Comparison of ENCODE assay signal across 8 mouse cellular contexts in the genomic region with DNA sequence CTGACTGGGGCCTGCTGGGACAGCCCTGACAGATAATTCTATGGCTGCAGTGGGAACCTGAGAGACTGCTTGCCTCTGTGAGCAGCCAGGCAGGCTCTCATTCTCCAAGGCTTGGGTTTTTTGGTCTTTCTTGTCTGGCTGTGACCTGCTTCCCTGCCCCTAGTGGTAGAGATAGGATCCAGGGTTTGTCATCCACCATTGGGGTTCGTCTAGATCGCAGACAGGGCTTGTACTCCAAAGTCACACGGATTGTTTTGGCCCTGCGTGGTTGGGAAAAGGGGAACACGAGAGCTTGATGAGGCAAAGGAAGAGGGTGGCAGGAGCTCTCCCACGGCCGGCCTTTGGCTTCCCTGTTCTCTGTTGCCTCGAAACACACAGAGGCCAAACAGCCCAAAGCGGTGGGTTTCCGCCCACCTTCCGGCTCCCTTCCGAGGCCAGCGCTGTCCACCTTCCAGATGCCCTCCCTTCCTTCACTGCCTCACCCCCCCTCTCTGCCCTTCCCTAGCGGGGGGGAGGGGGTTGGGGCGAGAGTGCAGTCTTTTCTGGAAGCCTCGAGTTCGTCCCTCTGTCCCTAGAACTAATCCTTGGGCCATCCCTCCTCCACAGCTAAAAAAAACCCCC. TPM values are rescaled to one million over a fixed set of nuclear protein-coding genes. Genes with fewer than 3 reads are reported as not detected.
DNase-seq lines count a peak whose midpoint lies in the region; ATAC-seq lines count a peak whose summit lies in the region.

No protein-coding gene starts in this region.

- peak overlapping the region; percentile 27 for H3K4me2 ChIP-seq in liver, embryonic 12.5 days

- no peak for ATAC-seq in liver, embryonic 12.5 days
- ATAC-seq in frontal cortex, adult (ENCODE audit: low TSS enrichment), result no peak

- H3K4me1 ChIP-seq in heart, embryonic 10.5 days, result peaks cover 100% of the 10 kb centered on the region
- peaks cover 52% of the 10 kb centered on the region for H3K4me1 ChIP-seq in brown adipose tissue, adult 24 weeks (ENCODE audit: control insufficient read depth, insufficient read depth, insufficient read length, low read length)
- H3K4me1 ChIP-seq in liver, embryonic 12.5 days, result peaks cover 97% of the 10 kb centered on the region

- H3K9me3 ChIP-seq in heart, embryonic 10.5 days, result no peaks in the 10 kb centered on the region
- H3K9me3 ChIP-seq in liver, embryonic 12.5 days (replicated peaks), result no peaks in the 10 kb centered on the region

- peak; percentile 77 for DNase-seq in heart, embryonic 10.5 days (ENCODE audit: low spot score)
- no peak for DNase-seq in heart, postnatal 10 days
- peak; percentile 30 to 39 for DNase-seq in B cell, adult 2 months
- no peak for DNase-seq in natural killer cell, adult 2 months (ENCODE audit: low spot score in 2 of 2)
- no peak for DNase-seq in right cerebral cortex, postnatal 36 days (ENCODE audit: low spot score in 2 of 2)

- H3K4me3 ChIP-seq in heart, embryonic 10.5 days, result peak overlapping the region; percentile 3; the same call in 1 of the 2 replicates
- no peak overlapping the region for H3K4me3 ChIP-seq in brown adipose tissue, adult 24 weeks (ENCODE audit: insufficient read depth, low read depth, low read length)
- H3K4me3 ChIP-seq in liver, embryonic 12.5 days, result no peak overlapping the region

- no peak overlapping the region for H3K9ac ChIP-seq in liver, embryonic 12.5 days

- peaks cover 32% of the 10 kb centered on the region for H3K36me3 ChIP-seq in heart, embryonic 10.5 days
- H3K36me3 ChIP-seq in liver, embryonic 12.5 days, result peaks cover 29% of the 10 kb centered on the region

- intact Hi-C loops in heart, postnatal 10 days (cut with DNase I), result loop anchor here (2.0 kb wide), 1 partner anchor 24 kb away; no protein-coding TSS in a partner anchor

- peak overlapping the region; percentile 63 for H3K27ac ChIP-seq in heart, embryonic 10.5 days
- H3K27ac ChIP-seq in brown adipose tissue, adult 24 weeks (replicated peaks; ENCODE audit: low read depth, low read length), result 0 out of 2 replicates have a peak overlapping the region, but pooled peaks have one; percentile 15
- peak overlapping the region; percentile 11; the same call in 1 of the 2 replicates for H3K27ac ChIP-seq in liver, embryonic 12.5 days

- 40% methylated on average over 17 of the region's 17 CpGs for WGBS in heart, embryonic 10.5 days
- WGBS in liver, embryonic 12.5 days (ENCODE audit: insufficient replicate concordance), result 19% methylated on average over 17 of the region's 17 CpGs

- no peaks in the 10 kb centered on the region for H3K27me3 ChIP-seq in heart, embryonic 10.5 days (ENCODE audit: insufficient read depth, poor library complexity, severe bottlenecking)
- H3K27me3 ChIP-seq in liver, embryonic 12.5 days (replicated peaks), result no peaks in the 10 kb centered on the region

RNA-seq across cellular contexts. Expression of a gene that starts 18.5 kb away (rescaled TPM):
- polyA plus RNA-seq in heart, embryonic 10.5 days (2016; fragmentation: Nextera tagmentation; extraction: Ambion mirVana), result 17.6 and 22.0 TPM in 2 replicates
- total RNA-seq in heart, postnatal 10 days (2021), result 10 to 100 TPM; 49.9 to 50.6 TPM
- polyA plus RNA-seq in brown adipose tissue, adult 24 weeks (2012; ENCODE audit: insufficient read depth, insufficient read length, missing spikeins), result 12.4 and 17.4 TPM in 2 replicates
- 19.0 and 19.5 TPM in 2 replicates for polyA plus RNA-seq in liver, embryonic 12.5 days (2016; fragmentation: Nextera tagmentation; extraction: Ambion mirVana)

Comparison
In these comparisons a context has a peak if more than half of its experiments do, and no peak if none do; other contexts are left out.
1. DNase-seq: peak in heart, embryonic 10.5 days (single experiment) and B cell, adult 2 months (2 of 2); none in heart, postnatal 10 days (0 of 2), natural killer cell, adult 2 months (0 of 2) and right cerebral cortex, postnatal 36 days (0 of 2).
2. H3K27ac ChIP-seq: peak in every context shown above with its lines; median percentile 63 in heart, embryonic 10.5 days; 15 in brown adipose tissue, adult 24 weeks; 11 in liver, embryonic 12.5 days.